Mouse (Mus musculus): Measurements from ENCODE around the gene Rnf225. TPM values are rescaled to one million over a fixed set of nuclear protein-coding genes. Genes with fewer than 3 reads are reported as not detected.

Rnf225 gene
- total and polyA plus RNA-seq, 2 experiments from 2014 or later, result 0.75 to 1.8 TPM

GRCm38 (mm10) chr7:12890928-12891327 is 36.3 kb upstream of the Rnf225 start:
- ATAC-seq (no peak), DNase-seq (no peak)
- no peaks in the 10 kb centered on the region for H3K9me3 ChIP-seq (ENCODE audit: low read length)
- H3K27me3 ChIP-seq (ENCODE audit: insufficient read depth, low read length), result no peaks in the 10 kb centered on the region
- no peak overlapping the region for H3K27ac ChIP-seq (ENCODE audit: low read depth, low read length)
- no peak overlapping the region for H3K9ac ChIP-seq
- H3K36me3 ChIP-seq (ENCODE audit: insufficient read depth), result peaks cover 48% of the 10 kb centered on the region
- no peaks in the 10 kb centered on the region for H3K4me1 ChIP-seq (ENCODE audit: insufficient read depth)
- TF ChIP-seq CTCF (IDR thresholded peaks at IDR 0.05; ENCODE audit: low read depth), result no peak
- H3K4me2 ChIP-seq (ENCODE audit: low read depth), result no peak overlapping the region
- 95% methylated on average over 14 of the region's 14 CpGs for WGBS
- H3K4me3 ChIP-seq (ENCODE audit: low read depth, low read length), result no peak overlapping the region

- Histone ChIP-seq H3K27ac (ENCODE audit: low read depth, low read length) (no peak overlapping the region), H3K36me3 (ENCODE audit: insufficient read depth) (peaks cover 44% of the 10 kb centered on the region)
- 88% methylated on average over 1 of the region's 1 CpGs for WGBS
Observed at GRCm38 (mm10) chr7:12891334-12891733, 35.9 kb upstream of the Rnf225 start.

GRCm38 (mm10) chr7:12897655-12898410 is 29.4 kb upstream of the Rnf225 start, which contains the start of gene Zscan22:
Gene Zscan22 (plus strand): TSS chr7:12897815.
- peaks cover 8% of the 10 kb centered on the region; the same call in 1 of the 2 replicates for H3K4me1 ChIP-seq (ENCODE audit: insufficient read depth)
- 7% methylated on average over 36 of the region's 36 CpGs for WGBS

More at GRCm38 (mm10) chr7:12891334-12891733, 35.9 kb upstream of the Rnf225 start:
- no peak for DNase-seq
- no peak overlapping the region for H3K9ac ChIP-seq
- no peak for TF ChIP-seq CTCF (IDR thresholded peaks at IDR 0.05; ENCODE audit: low read depth)
- no peak overlapping the region for H3K4me2 ChIP-seq (ENCODE audit: low read depth)
- H3K27me3 ChIP-seq (ENCODE audit: insufficient read depth, low read length), result no peaks in the 10 kb centered on the region
- no peak overlapping the region for H3K4me3 ChIP-seq (ENCODE audit: low read depth, low read length)
- H3K4me1 ChIP-seq (ENCODE audit: insufficient read depth), result no peaks in the 10 kb centered on the region
- no peaks in the 10 kb centered on the region for H3K9me3 ChIP-seq (ENCODE audit: low read length)
- no peak for ATAC-seq

GRCm38 (mm10) chr7:12901517-12901916 is 25.7 kb upstream of the Rnf225 start:
- 94% methylated on average over 5 of the region's 5 CpGs for WGBS
- Histone ChIP-seq H3K4me1 (ENCODE audit: insufficient read depth) (peaks cover 8% of the 10 kb centered on the region; the same call in 1 of the 2 replicates), H3K27ac (ENCODE audit: low read depth, low read length) (no peak overlapping the region), H3K9ac (no peak overlapping the region), H3K36me3 (ENCODE audit: insufficient read depth) (peaks cover 15% of the 10 kb centered on the region), H3K9me3 (ENCODE audit: low read length) (no peaks in the 10 kb centered on the region), H3K4me2 (ENCODE audit: low read depth) (no peak overlapping the region), H3K4me3 (ENCODE audit: low read depth, low read length) (no peak overlapping the region), H3K27me3 (ENCODE audit: insufficient read depth, low read length) (no peaks in the 10 kb centered on the region)
- no peak for TF ChIP-seq CTCF (IDR thresholded peaks at IDR 0.05; ENCODE audit: low read depth)
- ATAC-seq (no peak), DNase-seq (no peak)

More at GRCm38 (mm10) chr7:12897655-12898410, 29.4 kb upstream of the Rnf225 start, which contains the start of gene Zscan22:
- Histone ChIP-seq H3K4me2 (ENCODE audit: low read depth) (peak within 1 kb of the TSS; percentile 50), H3K4me3 (ENCODE audit: low read depth, low read length) (peak within 1 kb of the TSS; percentile 46), H3K27ac (ENCODE audit: low read depth, low read length) (no peak within 1 kb of the TSS), H3K27me3 (ENCODE audit: insufficient read depth, low read length) (no peaks in the 10 kb centered on the region), H3K36me3 (ENCODE audit: insufficient read depth) (no peaks in the 10 kb centered on the region; the same call in 1 of the 2 replicates), H3K9me3 (ENCODE audit: low read length) (no peaks in the 10 kb centered on the region), H3K9ac (peak within 1 kb of the TSS; percentile 62)
- ATAC-seq, result peak; percentile 100
- TF ChIP-seq CTCF (IDR thresholded peaks at IDR 0.05; ENCODE audit: low read depth), result 0 out of 2 replicates have a peak, but pooled peaks have one; percentile 14
- DNase-seq, result peak; percentile 97

GRCm38 (mm10) chr7:12903623-12904022 is 23.6 kb upstream of the Rnf225 start:
- Histone ChIP-seq H3K9ac (no peak overlapping the region), H3K27ac (ENCODE audit: low read depth, low read length) (no peak overlapping the region)
- WGBS, result 56% methylated on average over 10 of the region's 10 CpGs

GRCm38 (mm10) chr7:12905146-12905545 is 22.1 kb upstream of the Rnf225 start:
- no peak for TF ChIP-seq CTCF (IDR thresholded peaks at IDR 0.05; ENCODE audit: low read depth)
- no peak overlapping the region for H3K9ac ChIP-seq
- ATAC-seq (no peak), DNase-seq (no peak)
- no peak overlapping the region for H3K4me2 ChIP-seq (ENCODE audit: low read depth)
- peaks cover 6% of the 10 kb centered on the region for H3K4me1 ChIP-seq (ENCODE audit: insufficient read depth)
- no peaks in the 10 kb centered on the region for H3K9me3 ChIP-seq (ENCODE audit: low read length)
- 100% methylated on average over 1 of the region's 1 CpGs for WGBS
- H3K27ac ChIP-seq (ENCODE audit: low read depth, low read length), result no peak overlapping the region
- H3K4me3 ChIP-seq (ENCODE audit: low read depth, low read length), result no peak overlapping the region
- H3K27me3 ChIP-seq (ENCODE audit: insufficient read depth, low read length), result no peaks in the 10 kb centered on the region
- peaks cover 38% of the 10 kb centered on the region for H3K36me3 ChIP-seq (ENCODE audit: insufficient read depth)

More at GRCm38 (mm10) chr7:12903623-12904022, 23.6 kb upstream of the Rnf225 start:
- Histone ChIP-seq H3K4me3 (ENCODE audit: low read depth, low read length) (no peak overlapping the region), H3K4me2 (ENCODE audit: low read depth) (no peak overlapping the region), H3K4me1 (ENCODE audit: insufficient read depth) (peaks cover 3% of the 10 kb centered on the region; the same call in 1 of the 2 replicates), H3K9me3 (ENCODE audit: low read length) (no peaks in the 10 kb centered on the region), H3K27me3 (ENCODE audit: insufficient read depth, low read length) (no peaks in the 10 kb centered on the region), H3K36me3 (ENCODE audit: insufficient read depth) (peaks cover 36% of the 10 kb centered on the region)
- TF ChIP-seq CTCF (IDR thresholded peaks at IDR 0.05; ENCODE audit: low read depth), result no peak
- DNase-seq, result no peak
- ATAC-seq, result no peak

- Histone ChIP-seq H3K36me3 (ENCODE audit: insufficient read depth) (peaks cover 38% of the 10 kb centered on the region), H3K4me1 (ENCODE audit: insufficient read depth) (peaks cover 6% of the 10 kb centered on the region), H3K9ac (peak overlapping the region; percentile 62), H3K27ac (ENCODE audit: low read depth, low read length) (peak overlapping the region; percentile 93), H3K9me3 (ENCODE audit: low read length) (no peaks in the 10 kb centered on the region), H3K4me3 (ENCODE audit: low read depth, low read length) (peak overlapping the region; percentile 44), H3K27me3 (ENCODE audit: insufficient read depth, low read length) (no peaks in the 10 kb centered on the region), H3K4me2 (ENCODE audit: low read depth) (peak overlapping the region; percentile 54)
- peak; percentile 20 for ATAC-seq
- DNase-seq, result peak; percentile 69
- WGBS, result 36% methylated on average over 7 of the region's 7 CpGs
- peak; percentile 71 for TF ChIP-seq CTCF (IDR thresholded peaks at IDR 0.05; ENCODE audit: low read depth)
Observed at GRCm38 (mm10) chr7:12909498-12909962, 17.7 kb upstream of the Rnf225 start.

All from forebrain, postnatal 0 days (tissue).